Mouse (Mus musculus) monocyte, adult 2 months (primary cell): ENCODE measurements around the gene Gramd4.
"Not testable (repeated sequence)": the region's sequence is repeated elsewhere in the genome, so short reads cannot be mapped to it uniquely, and the experiment has no call there.

Source experiments
- DNase-seq, 2 experiments: peaks; one replicate each; pipeline ENCODE4 v3.0.0; 2022; ENCODE audit warnings: low spot score in 2 of 2, low read depth in 1 of 2

The Gramd4 gene

DNA sequence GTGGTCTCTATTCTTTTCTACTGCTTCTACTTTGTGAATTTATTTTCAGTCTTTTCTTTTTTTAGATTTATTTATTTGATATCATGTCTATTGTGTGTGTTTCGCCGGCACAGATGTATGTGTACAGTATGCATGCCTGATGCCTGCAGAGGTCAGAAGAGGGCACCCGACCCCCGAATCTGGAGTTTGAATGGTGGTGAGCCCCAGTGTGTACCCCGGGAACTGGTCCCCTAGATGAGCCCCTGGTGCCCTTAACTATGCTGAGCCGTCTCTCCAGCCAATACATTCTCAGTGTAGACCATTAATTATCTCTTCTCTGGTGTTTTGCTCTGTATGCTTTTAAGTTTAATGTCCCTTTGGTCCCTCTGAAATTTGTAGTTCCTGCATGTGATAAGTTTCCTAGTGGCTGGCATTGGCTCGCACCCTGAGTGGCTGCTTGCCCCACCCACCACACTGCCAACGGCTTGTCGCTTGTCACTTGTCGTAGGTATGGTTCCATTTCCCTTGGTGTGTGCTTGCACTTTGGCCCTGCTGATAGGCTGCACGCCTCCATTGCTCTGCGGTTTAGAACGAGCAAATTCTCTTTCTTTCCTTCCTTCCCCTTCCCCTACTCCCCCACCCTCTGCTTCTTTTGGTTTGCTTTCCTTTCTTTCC, 31.7 kb downstream of the Gramd4 start:
- no peak for DNase-seq

GRCm38 (mm10) chr15:86089991-86090529, 32.6 kb downstream of the Gramd4 start:
- no peak for DNase-seq

DNA sequence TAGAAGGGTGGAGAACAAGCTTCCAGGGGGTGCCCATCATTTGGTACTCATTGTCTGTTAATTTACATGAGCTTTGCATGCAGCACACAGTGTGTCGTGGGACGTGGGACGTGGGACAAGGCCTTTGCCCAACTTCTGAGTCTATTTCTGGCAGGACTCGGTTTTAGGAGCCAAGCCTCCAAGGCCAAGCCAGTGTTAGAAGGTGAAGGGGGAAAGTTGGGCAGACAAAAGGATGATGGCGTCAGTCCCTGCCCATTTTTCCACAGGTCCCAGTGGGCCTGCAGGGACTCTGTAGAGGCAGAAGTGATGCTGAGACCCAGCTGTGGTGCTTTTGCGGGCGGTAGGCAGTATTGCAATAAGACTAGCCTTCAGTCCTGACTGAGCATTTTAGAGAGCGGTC, 33.1 kb downstream of the Gramd4 start:
- DNase-seq, result no peak

DNA sequence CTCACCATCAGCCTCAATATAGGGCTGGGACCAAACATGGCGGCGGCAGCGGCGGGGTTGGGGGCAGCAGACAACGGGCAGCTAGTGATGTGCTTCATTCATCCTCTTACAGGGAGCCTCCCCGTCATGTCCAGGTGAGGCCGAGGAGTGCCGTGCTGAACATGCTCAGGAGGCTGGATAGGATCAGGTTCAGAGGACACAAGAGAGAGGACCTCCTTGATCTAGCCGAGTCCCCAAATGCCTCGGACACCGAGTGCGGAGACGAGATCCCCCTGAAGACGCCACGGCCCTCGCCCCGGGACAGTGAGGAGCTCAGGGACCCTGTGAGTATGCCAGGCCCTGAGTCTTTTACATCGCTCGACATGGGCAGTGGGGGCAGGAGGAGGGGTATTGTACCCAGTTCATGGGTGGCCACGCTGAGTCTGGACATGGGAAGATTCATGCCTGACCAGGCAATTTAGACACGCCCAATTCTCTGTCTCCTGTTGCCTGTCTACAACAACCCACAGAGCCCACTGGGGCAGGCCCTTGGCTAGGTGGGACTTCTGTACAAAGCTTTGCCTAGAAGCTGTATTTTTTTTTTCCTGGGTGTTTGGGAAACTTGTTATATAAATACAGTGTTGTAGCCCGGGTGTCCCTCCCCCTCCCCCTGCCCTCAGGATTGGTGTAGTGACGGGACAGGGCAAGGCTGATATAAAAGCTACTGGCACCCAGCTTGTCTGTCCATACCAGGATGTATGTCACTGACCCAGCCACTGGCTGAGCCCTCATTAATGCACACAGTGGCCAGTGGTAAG, 33.9 kb downstream of the Gramd4 start:
- DNase-seq, result no peak

- no peak for DNase-seq
These were observed 34.6 kb downstream of the Gramd4 start for GRCm38 (mm10) chr15:86091998-86092670.

DNA sequence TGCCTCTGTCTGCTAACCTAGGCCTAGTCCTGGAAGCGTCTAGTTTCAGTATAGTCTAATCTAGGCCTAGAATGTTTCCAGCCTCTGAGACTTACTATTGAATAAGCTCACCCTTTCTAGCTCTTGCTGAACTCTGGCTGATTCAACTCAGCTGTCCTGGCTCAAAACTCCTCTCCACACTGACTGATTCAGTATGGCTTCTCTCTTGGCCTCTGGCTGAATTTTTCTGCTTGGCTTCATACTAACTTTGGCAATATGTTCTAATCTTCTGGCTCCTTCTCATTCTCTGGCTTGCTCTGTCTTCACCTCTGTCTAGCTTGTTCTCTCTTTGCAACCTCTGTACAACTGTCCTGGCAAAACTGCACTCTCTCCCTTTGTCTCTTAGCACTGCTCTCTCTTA, 35.7 kb downstream of the Gramd4 start:
- DNase-seq, result no peak

DNA sequence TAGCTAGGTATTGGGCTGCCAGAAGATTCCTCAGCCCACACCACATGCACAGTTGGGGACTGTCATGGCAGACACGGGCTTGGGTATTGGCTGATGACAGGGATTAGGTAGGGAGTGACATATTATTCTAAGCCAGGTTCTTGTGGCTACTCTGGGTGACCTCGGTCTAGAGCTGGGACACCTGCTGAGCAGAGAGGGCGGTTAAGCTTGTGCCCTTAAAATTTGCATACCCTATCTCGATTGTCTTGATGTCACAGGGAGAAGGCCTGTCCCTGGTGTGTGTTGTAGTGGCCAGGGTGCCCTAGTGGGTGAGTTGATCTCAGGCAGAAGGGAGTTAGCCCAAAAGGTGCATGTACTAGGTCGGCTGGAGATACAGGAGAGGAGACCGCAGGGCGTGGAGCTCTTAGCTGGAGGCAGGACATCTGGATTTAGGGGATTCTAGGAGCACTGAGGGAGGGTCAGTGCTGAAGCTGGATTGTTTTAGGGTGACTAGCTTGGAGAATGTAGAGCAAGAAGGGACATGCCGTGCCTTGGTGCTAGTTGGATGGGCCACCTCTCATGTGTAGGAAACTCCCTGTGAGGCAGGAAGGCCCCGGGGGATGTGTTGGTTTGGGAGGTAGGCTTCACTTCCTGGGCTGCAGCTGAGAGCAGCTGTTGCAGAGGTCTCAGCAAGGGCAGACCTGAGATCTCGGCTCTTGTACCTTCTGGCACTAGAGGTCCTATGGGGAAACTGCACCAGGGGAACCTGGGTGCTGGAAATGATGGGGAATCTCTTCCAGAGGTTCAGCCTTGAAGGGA, 37.0 kb downstream of the Gramd4 start:
- no peak for DNase-seq

DNA sequence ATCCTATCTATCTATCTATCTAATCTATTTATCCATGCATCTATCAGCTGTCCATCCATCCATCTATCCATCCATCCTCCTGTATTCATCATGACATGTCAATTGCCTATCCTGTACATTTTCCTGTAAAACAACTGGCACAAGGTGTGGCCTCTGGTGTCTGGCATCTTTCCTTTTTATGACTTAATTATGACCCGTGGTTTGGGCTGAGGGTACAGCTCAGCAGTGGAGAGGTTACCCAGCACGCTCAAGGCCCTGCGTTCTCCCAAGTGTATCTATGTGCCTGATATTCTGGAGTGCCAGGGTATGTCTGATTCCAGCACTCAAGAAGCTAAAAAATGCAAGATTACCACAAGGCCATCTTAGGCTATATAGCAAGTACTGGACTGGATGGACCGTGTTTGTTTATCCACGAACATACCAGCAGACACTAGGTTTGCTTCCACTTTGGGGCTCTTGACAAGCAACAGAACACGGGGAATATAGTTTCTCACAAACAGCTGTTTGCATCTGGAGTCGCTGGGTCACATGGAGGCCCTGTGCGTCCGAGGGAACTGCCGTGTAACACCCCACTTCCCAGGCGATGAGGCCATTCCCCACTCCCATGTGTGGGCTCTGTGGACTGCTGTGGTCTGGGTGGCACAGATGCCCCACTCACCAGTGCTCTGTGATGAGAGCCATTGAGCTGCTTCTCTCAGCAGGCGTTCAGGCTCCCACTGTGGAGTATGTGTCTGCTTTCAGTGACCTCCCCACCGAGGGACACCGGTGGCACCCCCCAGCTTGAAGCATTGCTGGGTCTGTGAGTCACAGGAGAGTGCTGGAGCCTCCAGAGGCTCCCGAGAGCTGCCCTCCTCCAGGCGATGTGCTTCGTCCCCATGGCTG, 38.5 kb downstream of the Gramd4 start:
- no peak for DNase-seq

DNA sequence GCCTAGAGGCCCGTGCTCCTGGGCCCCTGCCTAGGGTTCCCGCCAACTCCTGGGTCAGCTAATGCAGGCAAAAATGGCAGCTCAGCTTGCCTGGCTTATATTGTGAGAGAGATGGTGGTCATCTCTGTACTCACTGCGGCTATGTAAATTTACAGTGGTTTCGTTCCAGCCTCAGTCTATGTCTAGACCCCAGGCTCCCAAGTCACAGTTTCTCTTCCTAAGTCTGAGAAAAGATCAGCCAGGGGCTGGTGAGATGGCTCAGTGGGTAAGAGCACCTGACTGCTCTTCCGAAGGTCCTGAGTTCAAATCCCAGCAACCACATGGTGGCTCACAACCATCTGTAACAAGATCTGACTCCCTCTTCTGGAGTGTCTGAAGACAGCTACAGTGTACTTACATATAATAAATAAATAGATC, 39.1 kb downstream of the Gramd4 start:
- DNase-seq, result not testable (repeated sequence)

DNA sequence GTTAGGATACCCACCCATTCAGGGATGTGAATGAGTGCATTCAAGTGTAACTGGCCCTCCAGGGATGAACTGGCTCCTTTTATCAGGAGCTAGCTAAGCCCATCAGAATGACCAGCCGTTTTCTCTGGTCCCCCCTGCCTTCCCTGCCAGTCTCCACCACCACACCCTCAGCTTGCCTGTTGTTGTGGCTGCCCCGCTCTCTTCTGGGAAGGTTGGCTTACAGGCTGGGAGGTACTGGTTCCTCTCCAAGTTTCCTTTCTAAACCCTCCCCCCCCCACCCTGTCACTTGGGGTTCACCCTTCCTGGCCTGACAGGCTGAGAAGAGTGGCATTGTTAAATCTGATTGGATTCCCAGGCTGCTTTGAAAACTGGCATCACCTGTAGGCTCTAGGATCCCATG, 40.4 kb downstream of the Gramd4 start:
- DNase-seq, result no peak

DNA sequence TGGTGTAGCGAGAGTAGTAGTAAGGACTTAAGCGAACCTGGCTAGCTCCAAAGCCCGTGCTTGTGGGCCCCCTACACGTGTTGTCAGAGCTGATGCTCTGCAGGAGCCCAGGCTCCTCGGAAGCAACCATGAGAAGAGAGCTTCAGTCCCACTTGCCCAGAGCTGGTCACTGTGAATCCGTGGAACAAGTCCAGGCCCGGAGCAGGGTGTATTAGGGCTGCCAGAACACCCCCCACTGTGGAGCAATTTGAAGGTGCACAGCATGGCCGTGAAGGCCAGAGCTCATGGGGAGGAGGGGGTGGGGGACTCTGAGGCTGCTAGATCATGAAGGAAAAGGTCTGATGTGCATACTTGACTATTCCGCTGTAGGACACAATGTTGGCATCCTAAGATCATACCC, 44.1 kb downstream of the Gramd4 start:
- DNase-seq, result no peak

DNA sequence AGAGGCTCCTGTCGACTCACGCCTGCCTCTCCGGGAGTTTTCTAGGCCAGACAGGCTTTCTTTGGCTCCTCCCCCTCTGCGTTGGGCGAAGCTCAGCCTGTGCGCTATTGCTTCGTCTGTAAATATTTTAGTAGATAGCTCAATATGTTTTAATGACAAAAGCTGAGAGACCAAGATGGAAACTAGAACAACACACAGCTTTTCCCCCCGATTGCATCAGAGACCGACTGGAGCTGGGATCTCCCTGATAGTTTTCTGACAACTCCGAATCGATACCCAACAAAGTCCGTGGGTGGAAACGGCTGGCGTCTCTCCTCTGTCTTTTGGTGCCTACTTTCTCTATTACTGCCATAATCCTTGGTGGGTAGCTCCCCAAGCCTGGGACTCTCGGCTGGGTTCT, 44.8 kb downstream of the Gramd4 start:
- DNase-seq, result no peak

GRCm38 (mm10) chr15:86104401-86105344, 47.2 kb downstream of the Gramd4 start:
- no peak for DNase-seq

DNA sequence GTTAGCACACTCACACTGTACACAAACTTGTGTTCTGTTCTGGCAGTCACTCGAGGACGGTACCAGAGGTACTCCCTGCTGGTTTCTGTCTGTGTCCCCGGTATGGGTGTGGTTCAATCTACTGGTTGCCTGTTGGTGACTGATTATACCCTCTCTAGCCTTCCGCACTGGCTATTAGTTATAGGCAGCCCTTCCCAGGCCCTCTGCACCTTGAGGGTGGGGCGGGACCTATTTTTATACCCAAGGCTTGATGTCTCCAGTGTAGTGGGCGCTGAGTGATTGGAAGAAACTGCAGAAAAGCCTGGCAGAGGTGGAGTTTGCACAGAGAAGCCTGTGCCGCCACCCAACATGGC, 47.8 kb downstream of the Gramd4 start:
- no peak for DNase-seq

- no peak for DNase-seq
These were observed 48.3 kb downstream of the Gramd4 start for GRCm38 (mm10) chr15:86105751-86106150.

GRCm38 (mm10) chr15:86107831-86108471, 50.5 kb downstream of the Gramd4 start:
- no peak for DNase-seq

DNA sequence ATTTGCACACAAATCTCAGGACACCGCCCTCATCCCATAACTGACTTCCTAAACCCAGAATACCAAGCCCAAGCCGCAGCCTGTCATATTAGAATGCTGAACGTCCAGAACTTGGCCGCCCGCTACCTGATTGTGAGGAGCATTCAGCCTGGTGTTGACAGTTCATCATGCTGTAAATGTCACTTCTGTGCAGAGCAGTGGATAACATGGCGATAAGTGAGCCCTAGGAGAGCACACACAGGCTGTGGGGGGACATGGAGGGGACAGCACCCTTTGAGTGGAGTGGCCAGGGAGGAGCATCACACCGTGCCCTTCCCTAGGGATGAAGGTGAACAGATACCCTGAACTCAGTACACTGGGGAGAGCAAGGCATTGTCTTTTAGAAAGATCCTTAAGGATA, 51.8 kb downstream of the Gramd4 start:
- DNase-seq, result no peak

- no peak for DNase-seq
These were observed 52.2 kb downstream of the Gramd4 start for GRCm38 (mm10) chr15:86109650-86110211.
